Comparison of ENCODE assay signal across 8 mouse cellular contexts in genomic region chr1:184035346-184035903, GRCm38 (mm10). TPM values are rescaled to one million over a fixed set of nuclear protein-coding genes. Genes with fewer than 3 reads are reported as not detected.
DNase-seq lines count a peak whose midpoint lies in the region; ATAC-seq and TF ChIP-seq lines count a peak whose summit lies in the region.

No protein-coding gene starts in this region.

- H3K36me3 ChIP-seq in limb, embryonic 14.5 days (ENCODE audit: control insufficient read depth, insufficient read depth, low read length): peaks cover 7% of the 10 kb centered on the region; the same call in 1 of the 2 replicates

- intact Hi-C loops in gastrocnemius, adult 2 months (cut with DNase I): loop anchor here (2.0 kb wide), 1 partner anchor 105 kb away; no protein-coding TSS in a partner anchor

- peak overlapping the region; percentile 97 for H3K27ac ChIP-seq in gastrocnemius, adult 2 months
- no peak overlapping the region for H3K27ac ChIP-seq in limb, embryonic 14.5 days (replicated peaks; ENCODE audit: low read depth, low read length)

- H3K9ac ChIP-seq in limb, embryonic 14.5 days (ENCODE audit: low read depth, low read length, severe bottlenecking): peak overlapping the region; percentile 54

- peak overlapping the region; percentile 93 for H3K4me2 ChIP-seq in limb, embryonic 14.5 days (replicated peaks; ENCODE audit: low read depth, low read length, severe bottlenecking)

- ATAC-seq in limb, embryonic 14.5 days (ENCODE audit: low FRiP score, low read depth): no peak

- H3K4me3 ChIP-seq in gastrocnemius, adult 2 months: peak overlapping the region; percentile 82
- H3K4me3 ChIP-seq in limb, embryonic 14.5 days (replicated peaks; ENCODE audit: low read length): peak overlapping the region; percentile 74

- WGBS in limb, embryonic 14.5 days: 4% methylated on average over 12 of the region's 12 CpGs

- peak; percentile 38 for DNase-seq in gastrocnemius, adult 2 months
- no peak for DNase-seq in gastrocnemius, adult 18-20 months (ENCODE audit: low spot score)
- DNase-seq in thymus, postnatal 14 days: peak; percentile 44
- no peak for DNase-seq in thymus, postnatal 25 days
- DNase-seq in limb, embryonic 14.5 days (ENCODE audit: low spot score): no peak
- no peak for DNase-seq in urinary bladder, postnatal 10 days (ENCODE audit: low spot score)
- DNase-seq in frontal cortex, postnatal 14 days (ENCODE audit: low spot score in 2 of 2): no peak
- no peak for DNase-seq in kidney, postnatal 14 days

- no peak for TF ChIP-seq CTCF in gastrocnemius, adult 2 months (IDR thresholded peaks at IDR 0.05)

- H3K27me3 ChIP-seq in limb, embryonic 14.5 days (ENCODE audit: control insufficient read depth, insufficient read depth, low read length): no peaks in the 10 kb centered on the region

- peaks cover 10% of the 10 kb centered on the region; the same call in 1 of the 2 replicates for H3K4me1 ChIP-seq in limb, embryonic 14.5 days (ENCODE audit: control insufficient read depth, insufficient read depth, low read length)

- no peak for TF ChIP-seq POLR2A in limb, embryonic 14.5 days (IDR thresholded peaks at IDR 0.05; ENCODE audit: borderline replicate concordance, extremely low read depth, insufficient read depth, insufficient read length)

- no peaks in the 10 kb centered on the region for H3K9me3 ChIP-seq in limb, embryonic 14.5 days (ENCODE audit: control insufficient read depth, low read length)

RNA-seq across cellular contexts. Expression of gene 1700056E22Rik, which starts 1.3 kb away (rescaled TPM):
- under 1 TPM; 0.18 to 0.42 TPM for total RNA-seq in gastrocnemius, adult 2 months (2021)
- under 1 TPM; 0.43 to 0.73 TPM for total RNA-seq in gastrocnemius, adult 18-20 months (2021)
- polyA plus RNA-seq in limb, embryonic 14.5 days (2012; rRNA removed): 1.8 and 2.1 TPM in 2 replicates
- polyA plus RNA-seq in limb, embryonic 14.5 days (2014; fragmentation: Nextera tagmentation; extraction: Ambion mirVana): 2.1 and 2.5 TPM in 2 replicates

RNA-seq across cellular contexts. Expression of gene Dusp10, which starts 22.3 kb away (rescaled TPM):
- total RNA-seq in gastrocnemius, adult 2 months (2021): 10 to 100 TPM; 18.4 to 25.0 TPM
- total RNA-seq in gastrocnemius, adult 18-20 months (2021): 10 to 100 TPM; 12.9 to 17.0 TPM
- polyA plus RNA-seq in limb, embryonic 14.5 days (2012; rRNA removed): 22.1 and 29.6 TPM in 2 replicates
- 14.3 and 16.7 TPM in 2 replicates for polyA plus RNA-seq in limb, embryonic 14.5 days (2014; fragmentation: Nextera tagmentation; extraction: Ambion mirVana)

Comparison
In these comparisons a context has a peak if more than half of its experiments do, and no peak if none do; other contexts are left out.
1. DNase-seq: peak in gastrocnemius, adult 2 months (single experiment) and thymus, postnatal 14 days (single experiment); none in gastrocnemius, adult 18-20 months (single experiment), thymus, postnatal 25 days (single experiment), limb, embryonic 14.5 days (single experiment), urinary bladder, postnatal 10 days (single experiment), frontal cortex, postnatal 14 days (0 of 2) and kidney, postnatal 14 days (single experiment).